Mouse (Mus musculus) bone marrow, adult 2 months (tissue): Measurements from ENCODE around the gene Ribc2.

Experiments used
- CTCF ChIP-seq: fragments of 200-500 bp; IDR thresholded peaks from 2 replicates; pipeline ENCODE4 v1.5.1; 2011; ENCODE audit warnings: low read length, control low read depth; ENCODE audit not compliant: control insufficient read depth, insufficient read depth
- POLR2A ChIP-seq: fragments of 200-500 bp; IDR thresholded peaks from 2 replicates; pipeline ENCODE4 v1.6.1; 2011; ENCODE audit warnings: low read depth, mild to moderate bottlenecking, control low read depth, low read length, borderline replicate concordance; ENCODE audit not compliant: control insufficient read depth

- no peak for TF ChIP-seq POLR2A
- no peak for TF ChIP-seq CTCF
Observed at GRCm38 (mm10) chr15:85154091-85154490, 22.2 kb downstream of the Ribc2 start.
